Mouse (Mus musculus) cortical plate, adult 2 months (tissue): ENCODE results near the gene Bicd2.

ENCODE experiments used
- CTCF ChIP-seq: fragments of 200-500 bp; IDR thresholded peaks from 2 replicates; pipeline ENCODE4 v1.5.1; 2011; ENCODE audit warnings: mild to moderate bottlenecking, control low read depth, low read length; ENCODE audit not compliant: insufficient read depth; ENCODE audit errors: extremely low read depth
- POLR2A ChIP-seq: fragments of 200-500 bp; IDR thresholded peaks from 2 replicates; pipeline ENCODE4 v1.6.1; 2011; ENCODE audit warnings: mild to moderate bottlenecking, low read length, control low read depth; ENCODE audit not compliant: insufficient read depth; ENCODE audit errors: extremely low read depth

DNA sequence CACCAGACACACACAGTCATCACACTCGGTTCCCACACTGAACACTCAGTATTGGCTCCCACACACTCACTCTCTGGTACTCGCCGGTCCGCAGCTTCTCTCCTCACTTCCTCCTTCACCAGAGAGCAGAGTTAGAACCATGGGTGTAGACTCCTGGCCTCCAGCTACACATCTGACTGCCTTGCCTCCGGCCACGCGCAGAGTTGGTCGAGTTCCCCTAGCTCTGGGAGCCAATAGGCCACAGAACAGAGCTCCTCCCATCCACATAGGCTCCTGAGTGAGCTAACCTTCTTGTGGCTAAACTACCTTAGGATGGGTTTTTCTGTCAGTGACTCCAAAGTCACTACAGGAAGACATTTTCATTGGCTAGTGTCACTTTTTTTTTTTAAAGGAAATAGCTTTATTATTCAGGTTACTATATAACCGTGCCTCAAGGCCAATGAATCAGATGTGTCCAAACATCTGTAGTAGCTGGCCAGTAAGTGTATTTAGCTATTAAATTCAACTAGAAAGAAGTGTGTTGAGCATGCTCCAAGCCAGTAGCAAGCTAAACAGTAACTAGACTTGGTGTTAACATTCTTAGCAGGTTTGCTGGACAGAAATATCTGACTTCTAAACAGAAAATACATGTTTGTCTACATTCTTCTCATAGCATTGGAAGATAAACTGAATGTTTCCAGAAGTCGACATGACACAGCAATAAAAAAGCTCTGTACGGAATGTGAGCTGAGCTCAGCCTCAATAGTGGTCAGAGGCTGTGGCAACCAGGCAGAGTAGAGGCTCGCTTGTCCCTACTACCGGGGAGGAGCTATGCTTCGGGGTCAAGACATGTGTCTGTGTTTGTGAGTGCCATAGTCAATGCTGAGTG lies 42.6 kb upstream of the Bicd2 start:
- TF ChIP-seq CTCF (no peak), POLR2A (no peak)
